Mouse (Mus musculus): ENCODE data around the gene Egflam.

GRCm38 (mm10) chr15:7404521-7404920 is 6.3 kb upstream of the Egflam start:
- TF ChIP-seq POLR2A (IDR thresholded peaks at IDR 0.05; ENCODE audit: extremely low read depth, insufficient read depth, low read length), result no peak
- no peak for TF ChIP-seq CTCF (IDR thresholded peaks at IDR 0.05; ENCODE audit: extremely low read depth, insufficient read depth, low read length)

All from cortical plate, adult 2 months (tissue).